Mouse (Mus musculus): Measurements from ENCODE around the gene Scin. TPM values are rescaled to one million over a fixed set of nuclear protein-coding genes. Genes with fewer than 3 reads are reported as not detected.
"Not testable (repeated sequence)": the region's sequence is repeated elsewhere in the genome, so short reads cannot be mapped to it uniquely, and the experiment has no call there.

Gene Scin
- total RNA-seq (2021): under 1 TPM in 1 of 2 experiments, not detected in 1; 0.18 TPM

DNA sequence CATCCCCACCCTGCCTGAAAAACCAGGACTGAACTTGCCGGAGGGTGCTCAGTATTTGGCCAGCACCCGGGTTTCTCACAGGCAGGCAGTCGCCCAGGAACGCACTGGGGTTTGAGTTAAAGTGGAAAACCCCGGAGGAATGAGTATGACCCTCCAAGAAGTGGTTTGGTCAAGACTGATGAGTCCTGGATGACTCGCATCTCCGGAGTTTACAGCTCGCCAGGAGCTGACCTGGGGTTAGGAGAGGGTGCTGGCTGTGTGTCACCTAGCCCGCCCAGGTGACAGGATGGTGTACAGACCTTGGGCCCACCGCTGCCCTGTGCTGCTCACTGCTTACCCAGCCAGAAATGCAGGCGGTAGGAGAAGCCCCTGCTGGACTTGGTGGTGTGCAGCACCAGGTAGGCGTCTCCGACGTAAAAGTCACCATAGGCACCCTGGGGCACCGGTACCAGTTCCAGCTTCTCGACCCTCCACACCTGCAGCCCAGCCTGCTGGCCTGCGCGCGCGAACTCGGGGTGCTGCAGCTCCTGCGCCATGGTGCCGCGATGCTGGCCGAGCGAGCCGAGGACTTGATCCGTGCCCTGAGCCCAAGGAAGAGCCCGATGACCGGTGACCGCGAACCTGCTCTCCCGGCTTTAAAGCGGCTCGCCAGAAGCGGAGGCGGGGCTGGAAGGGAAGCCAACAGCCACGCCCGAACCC, at the start of gene Scin:
TSS of gene Scin (minus strand) at position 656 of the 699 bp plus-strand sequence.
- DNase-seq (ENCODE audit: low spot score in 2 of 2): no peak
- intact Hi-C loops (cut with DNase I): loop anchor here (2.0 kb wide), 1 partner anchor 51 kb away; no protein-coding TSS in a partner anchor

DNA sequence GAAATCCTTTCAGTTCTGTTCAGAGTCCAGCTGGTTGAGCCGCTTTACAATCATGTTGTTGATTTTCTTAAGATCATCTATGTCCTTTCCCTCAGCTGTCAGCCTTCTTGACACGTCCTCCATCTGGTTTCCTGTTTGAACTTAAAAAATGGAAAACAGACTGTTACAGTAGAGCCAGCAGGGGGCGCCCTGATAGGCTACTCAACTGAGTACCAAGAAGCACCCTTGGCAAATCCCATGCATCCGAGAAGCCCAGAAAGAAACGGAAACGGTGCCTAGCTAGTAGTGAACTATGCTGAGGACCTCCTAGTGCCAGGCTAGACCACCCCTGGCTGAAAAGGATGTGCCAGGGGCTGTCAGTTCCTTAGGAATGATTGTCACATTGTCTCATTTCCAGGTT, 43.1 kb upstream of the Scin start:
- peak in 1 of 2 experiments; percentile 17 for DNase-seq (ENCODE audit: low spot score in 2 of 2)
- intact Hi-C loops (cut with DNase I): loop anchor here (1.0 kb wide), 1 partner anchor 23 kb away; no protein-coding TSS in a partner anchor

DNA sequence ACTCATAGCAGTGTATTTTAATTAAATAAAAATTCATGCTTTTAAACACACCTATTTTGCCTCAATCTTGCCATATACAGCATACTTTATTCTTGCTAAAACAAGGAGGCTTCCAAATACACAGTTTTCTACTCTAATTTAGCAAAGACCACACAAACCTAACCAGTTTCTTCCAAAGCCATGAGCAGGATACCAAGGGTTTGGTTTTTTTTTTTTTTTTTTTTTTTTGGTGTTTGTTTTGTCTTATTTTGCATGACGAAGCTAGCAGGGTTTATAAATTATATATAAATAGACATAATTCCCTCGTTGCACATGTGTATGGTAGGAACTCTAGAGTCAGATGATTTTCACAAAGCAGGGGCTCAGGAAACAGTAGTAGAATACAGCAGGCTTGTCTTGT, 42.1 kb upstream of the Scin start:
- no peak for DNase-seq (ENCODE audit: low spot score in 2 of 2)
- intact Hi-C loops (cut with DNase I): no loop called here

DNA sequence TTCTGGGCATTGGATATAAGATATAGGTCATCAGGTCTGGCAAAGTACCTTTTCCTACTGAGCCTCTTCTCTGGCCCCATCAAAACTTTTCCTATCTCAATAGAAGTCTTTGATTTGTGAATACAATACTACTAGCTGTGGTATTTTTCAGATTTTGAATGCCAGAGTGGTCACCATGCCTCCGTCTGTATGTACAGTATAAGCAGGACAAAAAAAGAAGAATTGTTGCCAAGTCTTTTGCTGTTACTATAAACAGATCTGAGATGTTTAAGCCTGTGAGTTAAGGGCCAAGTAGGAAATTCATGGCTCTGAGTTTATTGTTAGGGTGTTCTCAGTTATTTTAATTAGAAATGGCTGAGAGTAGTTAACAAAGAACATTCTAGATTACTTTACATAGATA, 41.1 kb upstream of the Scin start:
- DNase-seq (ENCODE audit: low spot score in 2 of 2); intact Hi-C loops (cut with DNase I): not testable (repeated sequence)

DNA sequence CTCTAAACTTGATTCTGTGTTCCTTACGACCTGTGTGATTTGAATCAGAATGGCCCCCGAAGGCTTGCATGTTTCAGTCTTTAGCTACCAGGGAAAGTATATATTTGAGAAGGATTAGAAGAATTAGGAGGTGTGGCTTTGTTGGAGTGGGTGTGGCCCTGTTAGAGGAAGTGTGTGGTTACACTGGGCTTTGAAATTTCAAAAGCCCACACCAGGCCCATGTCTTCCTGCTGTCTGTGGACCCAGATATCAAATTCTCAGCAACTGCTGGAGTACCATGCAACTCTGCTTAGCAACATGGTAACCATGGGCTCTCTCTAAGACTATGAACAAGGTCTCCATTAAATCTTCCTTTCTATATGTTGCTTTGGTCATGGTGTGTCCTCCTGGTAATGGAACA, 37.6 kb upstream of the Scin start:
- intact Hi-C loops (cut with DNase I): no loop called here
- DNase-seq (ENCODE audit: low spot score in 2 of 2): no peak

DNA sequence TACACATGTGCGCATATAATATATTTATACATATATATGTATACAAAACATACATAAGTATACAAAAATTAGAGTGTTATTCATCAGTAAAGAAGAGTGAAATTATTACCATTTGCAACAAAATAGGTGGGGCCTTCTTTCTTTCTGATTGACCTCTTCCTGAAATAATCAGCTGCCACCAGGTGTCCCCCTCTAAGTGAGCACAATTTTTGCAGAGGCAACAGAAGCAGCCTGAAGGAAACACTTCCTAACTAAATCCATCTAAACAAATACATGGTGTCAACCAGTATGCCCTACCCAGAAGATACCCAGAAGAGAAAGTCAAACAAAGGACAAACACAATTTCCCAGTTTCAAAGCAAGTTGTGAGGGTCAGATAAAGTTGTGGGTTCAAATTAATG, 35.6 kb upstream of the Scin start:
- intact Hi-C loops (cut with DNase I): loop anchor here (10.0 kb wide), 1 partner anchor 505 kb away; no protein-coding TSS in a partner anchor
- no peak for DNase-seq (ENCODE audit: low spot score in 2 of 2)

DNA sequence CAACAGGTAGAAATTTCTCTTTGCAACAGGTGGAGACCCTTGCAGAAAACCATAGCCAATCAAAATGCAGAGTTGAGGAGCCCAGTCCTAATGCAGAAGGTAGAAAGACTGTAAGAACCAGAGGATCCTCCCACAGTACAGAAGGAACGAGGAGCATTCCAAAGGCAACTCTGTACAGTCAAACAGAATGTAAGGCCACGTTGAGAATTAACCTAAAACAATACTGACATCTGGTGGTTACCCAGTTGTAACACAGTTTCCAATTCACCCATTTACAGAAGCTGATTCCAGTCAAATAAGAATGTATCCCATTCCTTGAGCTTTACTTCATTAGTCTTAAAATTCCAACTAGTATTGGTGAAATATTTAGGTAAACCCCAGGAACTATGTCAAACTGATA, 30.6 kb upstream of the Scin start:
- DNase-seq (ENCODE audit: low spot score in 2 of 2): peak; percentile 5 to 65
- intact Hi-C loops (cut with DNase I): loop anchor here (1.0 to 10.0 kb wide), 3 partner anchors 82 to 654 kb away; no protein-coding TSS in a partner anchor

DNA sequence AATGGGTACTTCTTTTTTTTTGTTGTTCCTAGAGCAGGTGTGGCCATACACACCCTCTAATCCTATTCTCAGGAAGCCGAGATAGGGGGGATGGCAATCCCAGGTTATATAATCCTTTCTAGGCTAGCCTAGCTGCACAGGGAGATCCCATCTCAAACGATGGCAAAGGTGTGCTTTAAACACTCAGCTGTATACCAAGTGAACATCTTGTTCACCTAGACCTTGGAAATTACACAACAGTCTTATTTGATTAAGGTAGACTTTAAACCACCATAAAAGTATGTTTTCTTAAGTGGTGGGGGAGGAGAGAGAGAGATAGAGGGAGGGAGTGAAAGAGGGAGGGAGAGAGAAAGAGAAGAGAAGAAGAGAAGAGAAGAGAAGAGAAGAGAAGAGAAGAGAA, 26.7 kb upstream of the Scin start:
- intact Hi-C loops (cut with DNase I): loop anchor here (10.0 kb wide), 1 partner anchor 496 kb away; no protein-coding TSS in a partner anchor
- no peak for DNase-seq (ENCODE audit: low spot score in 2 of 2)

DNA sequence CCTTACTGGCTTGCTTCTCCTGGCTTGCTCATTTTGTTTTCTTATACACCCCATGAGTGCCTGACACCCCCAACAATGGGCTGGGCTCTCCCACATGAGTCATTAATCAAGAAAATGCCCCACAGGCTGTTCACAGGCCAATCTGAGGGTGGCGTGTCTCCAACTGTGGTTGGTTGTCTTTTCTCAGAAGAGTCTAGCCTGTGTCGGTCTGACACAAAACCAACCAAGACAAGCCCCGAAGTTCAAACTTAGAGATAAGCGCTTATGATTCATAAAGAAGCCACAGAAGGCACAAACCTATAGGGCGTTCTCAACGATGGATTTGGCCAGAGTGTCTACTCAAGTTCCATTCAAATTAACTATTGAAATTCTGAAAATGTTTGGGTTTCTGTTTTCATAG, 20.2 kb upstream of the Scin start:
- no peak for DNase-seq (ENCODE audit: low spot score in 2 of 2)
- intact Hi-C loops (cut with DNase I): no loop called here

DNA sequence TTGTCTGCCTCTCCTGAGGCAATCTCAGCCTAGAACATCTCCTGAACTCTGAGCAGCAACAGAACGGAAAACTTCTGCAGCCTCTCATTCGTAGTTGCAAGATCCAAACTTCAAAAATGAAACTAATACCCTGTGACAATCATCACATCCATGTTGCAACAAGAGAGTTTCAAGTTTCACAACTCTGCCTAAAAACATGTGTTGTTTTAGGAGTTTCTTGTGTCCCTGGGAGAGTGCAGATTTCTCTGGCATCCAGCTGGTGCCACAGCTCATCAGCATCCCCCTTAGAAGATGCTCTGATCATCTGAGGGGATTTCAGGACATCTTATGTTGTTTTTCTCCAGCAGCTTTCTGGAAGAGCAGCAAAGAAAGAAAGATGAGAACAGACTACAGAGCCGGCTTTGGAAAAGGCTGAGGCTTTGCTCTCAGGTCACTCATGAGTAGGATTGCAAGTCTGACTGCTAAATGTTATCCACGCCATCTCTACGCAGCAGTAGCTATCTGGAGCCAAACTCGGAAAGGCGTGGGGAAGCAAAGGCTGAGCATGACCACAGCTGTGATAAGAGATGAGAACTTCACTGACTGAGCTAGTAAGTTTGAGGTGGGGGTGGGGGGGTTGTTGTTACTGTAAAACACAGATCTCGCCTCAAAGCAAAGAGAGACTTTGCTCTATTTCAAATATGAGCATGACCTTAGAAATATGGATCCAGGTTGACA, 18.5 kb upstream of the Scin start:
- DNase-seq (ENCODE audit: low spot score in 2 of 2): no peak
- intact Hi-C loops (cut with DNase I): no loop called here

DNA sequence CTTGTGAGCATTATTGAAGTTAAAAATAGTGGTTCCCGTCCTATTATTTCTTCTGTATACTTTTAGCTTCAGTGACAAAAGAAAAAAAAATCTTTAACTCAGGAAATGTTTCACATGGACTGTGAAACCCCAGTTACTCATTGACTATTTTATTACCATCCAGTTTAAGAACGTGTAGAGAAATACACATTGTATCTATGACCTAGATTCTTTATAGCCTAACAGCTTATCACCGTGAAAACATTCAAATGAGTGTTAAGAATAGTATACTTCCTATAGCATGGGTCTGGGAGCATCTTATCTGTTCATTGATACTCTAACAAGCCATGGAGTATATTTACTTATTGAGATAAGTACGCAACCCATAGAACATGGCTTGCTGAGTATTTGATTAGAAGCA, 13.3 kb upstream of the Scin start:
- DNase-seq (ENCODE audit: low spot score in 2 of 2): no peak
- intact Hi-C loops (cut with DNase I): no loop called here

DNA sequence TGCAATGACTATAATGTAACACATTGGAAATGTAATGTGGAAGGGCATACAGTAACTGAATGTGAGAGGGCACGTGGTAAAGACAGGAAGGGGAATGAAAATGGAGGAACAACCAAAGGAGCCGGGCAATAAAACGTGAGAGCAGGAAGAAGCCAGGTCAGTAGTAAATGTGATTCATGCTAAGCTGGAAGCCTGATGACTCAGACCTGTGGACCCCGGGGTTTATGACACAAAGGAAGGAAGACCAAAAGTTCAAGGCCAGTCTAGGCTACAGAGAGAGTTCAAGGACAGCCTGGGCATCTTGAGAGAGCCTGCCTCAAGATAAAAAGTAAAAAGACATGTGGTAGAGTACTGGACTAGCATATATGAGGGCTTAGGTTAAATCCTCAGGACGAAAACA, 12.5 kb upstream of the Scin start:
- no peak for DNase-seq (ENCODE audit: low spot score in 2 of 2)
- intact Hi-C loops (cut with DNase I): no loop called here

DNA sequence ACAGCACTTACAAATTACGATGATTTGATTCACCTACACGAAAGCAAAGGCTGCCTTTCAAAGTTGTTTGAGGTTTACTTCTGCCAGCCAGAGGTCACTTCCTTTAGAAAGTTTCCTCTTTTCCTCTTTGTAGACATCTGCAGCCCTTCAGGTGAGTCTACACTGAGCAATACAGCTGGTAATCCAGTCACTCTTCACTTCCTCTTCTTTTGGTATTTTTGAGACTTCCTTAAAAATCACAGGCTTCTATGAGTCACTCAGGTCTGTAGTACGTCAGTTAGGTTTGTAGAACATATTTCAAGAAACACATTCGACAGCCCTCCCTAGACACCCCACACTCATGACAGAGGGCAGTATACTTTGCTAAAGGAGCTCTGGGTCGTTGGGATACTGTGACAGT, 6.7 kb upstream of the Scin start:
- intact Hi-C loops (cut with DNase I): no loop called here
- DNase-seq (ENCODE audit: low spot score in 2 of 2): no peak

DNA sequence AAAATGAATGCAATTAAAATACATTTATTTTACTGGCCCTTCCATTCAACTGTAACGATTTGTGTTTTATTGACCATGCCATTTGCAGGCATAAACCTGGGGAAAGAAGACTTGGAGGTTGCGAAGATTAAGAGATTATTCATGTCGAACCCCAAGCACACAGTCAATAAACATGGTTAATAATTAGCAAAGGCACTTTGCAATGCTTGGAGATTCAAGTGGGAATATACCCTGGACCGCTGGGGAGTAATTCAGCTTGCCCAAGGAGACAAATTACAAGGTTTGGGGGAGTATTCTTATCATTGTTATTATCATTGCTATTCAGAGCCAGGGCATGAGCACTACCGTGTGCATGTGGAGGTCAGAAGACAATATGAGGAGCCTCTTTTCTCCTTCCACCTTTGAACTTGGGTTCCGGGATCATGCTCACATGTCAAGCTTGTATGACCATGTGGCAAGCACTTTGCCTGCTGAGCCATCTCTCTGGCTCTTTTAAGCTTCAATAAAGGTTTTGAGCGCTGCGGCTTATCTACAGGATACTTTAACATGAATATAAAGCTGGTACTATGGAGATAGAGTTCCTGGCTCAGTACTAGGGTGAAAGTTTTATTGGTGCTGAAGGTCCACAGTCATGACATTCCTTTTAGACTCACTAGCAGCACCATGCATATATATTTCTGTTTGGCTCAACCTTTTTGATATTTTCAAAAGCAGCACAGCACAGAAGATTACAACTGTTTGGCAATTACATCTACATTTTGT, 5.6 kb upstream of the Scin start:
- DNase-seq (ENCODE audit: low spot score in 2 of 2): no peak
- intact Hi-C loops (cut with DNase I): no loop called here

DNA sequence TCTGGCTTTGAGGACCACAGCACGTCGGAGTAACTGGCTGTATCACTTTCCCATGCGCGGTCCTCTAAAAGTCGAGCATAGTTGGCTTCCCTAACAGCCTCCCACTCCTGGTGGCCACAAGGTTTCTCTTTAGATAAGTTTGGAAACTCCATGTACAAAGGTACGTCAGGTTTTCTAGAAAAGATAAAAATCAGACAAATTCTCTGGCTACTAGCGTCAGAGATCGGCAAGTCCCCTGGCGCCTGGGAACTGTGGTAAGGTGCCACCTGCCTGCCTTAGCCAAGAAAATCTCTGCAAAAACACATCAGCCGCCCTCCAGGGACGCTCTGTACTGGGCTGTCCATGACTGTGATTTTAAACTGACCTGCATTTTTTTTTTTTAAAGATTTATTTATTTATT, 501 bp upstream of the Scin start:
- no peak for DNase-seq (ENCODE audit: low spot score in 2 of 2)
- intact Hi-C loops (cut with DNase I): loop anchor here (2.0 kb wide), 1 partner anchor 52 kb away; no protein-coding TSS in a partner anchor

DNA sequence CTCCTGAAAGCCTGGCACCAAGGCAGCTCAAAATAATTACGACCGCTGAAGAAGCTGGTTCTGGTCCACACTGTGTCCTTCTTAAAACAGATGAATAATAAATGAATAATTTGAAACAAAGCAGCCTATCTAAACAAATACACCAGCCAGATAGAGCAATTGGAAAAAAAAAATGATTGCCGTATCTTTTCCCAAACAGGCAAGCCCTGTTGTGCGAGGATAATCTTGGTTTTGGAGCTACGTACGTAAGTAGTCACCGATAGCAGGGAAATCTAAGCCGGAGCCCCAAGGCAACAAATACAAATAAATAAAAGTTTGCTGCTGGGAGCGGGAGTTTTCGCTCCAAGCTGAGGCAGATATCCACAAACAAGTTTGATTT, 845 bp downstream of the Scin start:
- DNase-seq (ENCODE audit: low spot score in 2 of 2): peak in 1 of 2 experiments; percentile 3
- intact Hi-C loops (cut with DNase I): no loop called here

DNA sequence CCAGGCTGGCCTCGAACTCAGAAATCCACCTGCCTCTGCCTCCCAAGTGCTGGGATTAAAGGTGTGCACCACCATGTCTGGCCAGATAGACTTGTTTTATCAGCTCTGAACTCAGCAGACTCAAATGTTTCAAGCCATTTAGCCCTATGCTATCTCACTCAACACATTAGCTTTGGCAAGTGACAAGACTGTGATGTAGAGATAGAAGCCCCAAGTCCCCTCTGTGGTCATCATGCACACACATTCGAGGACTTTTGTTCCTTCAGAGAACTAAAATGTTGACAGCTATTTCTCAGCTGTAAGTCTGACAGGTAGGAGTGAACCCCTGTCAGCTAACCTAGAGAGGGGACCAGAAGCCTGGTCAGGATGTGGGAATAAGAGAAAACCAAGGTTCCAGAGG, 15.2 kb downstream of the Scin start:
- no peak for DNase-seq (ENCODE audit: low spot score in 2 of 2)
- intact Hi-C loops (cut with DNase I): no loop called here

DNA sequence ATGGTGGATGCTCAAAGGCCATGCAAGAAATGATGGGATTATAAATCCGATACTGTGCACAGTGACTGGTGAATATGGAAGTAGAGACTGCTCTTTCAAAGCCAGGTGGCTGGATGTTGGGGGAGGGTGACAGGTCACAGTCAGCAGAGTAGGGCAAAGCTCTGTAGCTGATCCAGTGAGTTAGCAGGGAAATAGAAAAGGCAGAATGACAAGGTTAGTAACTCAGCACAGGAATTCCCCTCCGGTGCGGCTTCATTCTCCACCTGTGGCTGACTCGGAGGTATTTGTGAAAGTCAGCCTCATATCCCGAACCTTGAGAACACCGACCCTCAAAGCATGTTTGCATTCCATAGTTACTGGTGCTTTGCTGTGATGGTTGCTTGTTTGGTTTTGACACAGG, 17.0 kb downstream of the Scin start:
- DNase-seq (ENCODE audit: low spot score in 2 of 2): no peak
- intact Hi-C loops (cut with DNase I): no loop called here

DNA sequence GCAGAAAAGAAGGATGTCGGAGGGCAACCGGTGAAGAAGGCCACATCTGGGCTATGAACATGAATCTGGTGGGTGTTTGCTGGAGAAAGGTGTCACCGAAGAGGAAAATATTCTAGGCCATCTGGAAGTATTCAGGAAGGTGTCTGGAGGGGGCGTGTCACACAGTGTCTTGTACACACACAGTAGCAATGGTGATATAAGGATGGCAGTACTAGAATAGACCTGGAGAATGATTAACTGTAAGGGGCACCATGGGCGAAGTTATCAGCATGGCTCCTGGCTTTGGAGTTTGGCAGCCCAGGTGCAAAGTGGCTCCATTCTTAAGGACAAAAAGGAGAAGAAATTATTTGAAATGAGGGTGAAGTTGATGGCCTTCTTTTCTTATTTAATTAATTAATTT, 17.8 kb downstream of the Scin start:
- intact Hi-C loops (cut with DNase I): no loop called here
- no peak for DNase-seq (ENCODE audit: low spot score in 2 of 2)

DNA sequence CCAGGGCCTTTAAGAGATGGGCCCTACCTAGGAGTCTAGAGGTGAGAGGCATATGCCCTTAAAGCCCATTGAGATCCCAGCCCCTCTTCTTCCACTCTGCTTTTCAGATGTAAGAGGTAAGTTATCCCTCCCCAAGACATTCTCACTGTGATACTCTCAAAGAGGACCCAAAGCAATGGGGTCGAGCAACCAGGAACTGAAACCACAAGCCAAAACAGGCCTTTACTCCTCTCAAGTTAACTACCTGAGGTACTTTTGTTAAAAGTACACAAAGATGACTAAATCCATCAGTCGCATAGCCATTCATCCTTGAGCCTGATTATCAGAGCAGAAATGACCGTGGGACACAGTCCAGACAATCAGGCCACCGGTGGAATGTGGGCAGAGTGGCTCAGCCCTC, 19.1 kb downstream of the Scin start:
- intact Hi-C loops (cut with DNase I): no loop called here
- DNase-seq (ENCODE audit: low spot score in 2 of 2): no peak
